In genomic region chr6:54382636-54383035, GRCm38 (mm10) we compare ENCODE assay signal across 25 mouse cellular contexts. TPM values are rescaled to one million over a fixed set of nuclear protein-coding genes. Genes with fewer than 3 reads are reported as not detected.
DNase-seq lines count a peak whose midpoint lies in the region; ATAC-seq lines count a peak whose summit lies in the region.
"Had no signal": no experiment of that assay in that cellular context is flagged by ENCODE, and none has a peak within 500 bp of the region (broad histone marks: within the 10 kb centered on the region; RNA-seq: fewer than 3 reads in every experiment).

No protein-coding gene starts in this region.

- H3K9me3 ChIP-seq in hindbrain, embryonic 10.5 days, result no peaks in the 10 kb centered on the region
- no peaks in the 10 kb centered on the region for H3K9me3 ChIP-seq in hindbrain, embryonic 12.5 days (replicated peaks)
- no peaks in the 10 kb centered on the region for H3K9me3 ChIP-seq in midbrain, embryonic 10.5 days (replicated peaks)
- no peaks in the 10 kb centered on the region for H3K9me3 ChIP-seq in midbrain, embryonic 13.5 days
- no peaks in the 10 kb centered on the region for H3K9me3 ChIP-seq in embryonic facial prominence, embryonic 11.5 days (replicated peaks; ENCODE audit: control insufficient read depth, low read length)
- no peaks in the 10 kb centered on the region for H3K9me3 ChIP-seq in neural tube, embryonic 11.5 days (ENCODE audit: control insufficient read depth, low read length)
- H3K9me3 ChIP-seq: embryonic facial prominence, embryonic 12.5 days; heart, embryonic 13.5 days; limb, embryonic 12.5 days; neural tube, embryonic 13.5 days had no signal

- no peak overlapping the region for H3K4me2 ChIP-seq in hindbrain, embryonic 12.5 days (replicated peaks)
- no peak overlapping the region for H3K4me2 ChIP-seq in midbrain, embryonic 13.5 days (replicated peaks)
- H3K4me2 ChIP-seq in embryonic facial prominence, embryonic 11.5 days (ENCODE audit: low read depth, low read length), result no peak overlapping the region
- no peak overlapping the region for H3K4me2 ChIP-seq in neural tube, embryonic 11.5 days (ENCODE audit: low read depth)
- H3K4me2 ChIP-seq: embryonic facial prominence, embryonic 12.5 days; heart, embryonic 13.5 days; limb, embryonic 12.5 days; lung, embryonic 14.5 days; neural tube, embryonic 13.5 days had no signal

- H3K27ac ChIP-seq in hindbrain, embryonic 10.5 days, result no peak overlapping the region
- no peak overlapping the region for H3K27ac ChIP-seq in hindbrain, embryonic 12.5 days
- no peak overlapping the region for H3K27ac ChIP-seq in midbrain, embryonic 10.5 days (replicated peaks)
- no peak overlapping the region for H3K27ac ChIP-seq in midbrain, embryonic 13.5 days
- no peak overlapping the region for H3K27ac ChIP-seq in embryonic facial prominence, embryonic 11.5 days (replicated peaks; ENCODE audit: low read depth, low read length)
- H3K27ac ChIP-seq in neural tube, embryonic 11.5 days (ENCODE audit: low read depth, low read length), result no peak overlapping the region
- H3K27ac ChIP-seq: embryonic facial prominence, embryonic 12.5 days; heart, embryonic 13.5 days; limb, embryonic 12.5 days; liver, embryonic 14.5 days; neural tube, embryonic 13.5 days had no signal

- no peak overlapping the region for H3K4me3 ChIP-seq in hindbrain, embryonic 10.5 days
- H3K4me3 ChIP-seq in hindbrain, embryonic 12.5 days, result no peak overlapping the region
- H3K4me3 ChIP-seq in midbrain, embryonic 10.5 days, result no peak overlapping the region
- H3K4me3 ChIP-seq in midbrain, embryonic 13.5 days (replicated peaks), result no peak overlapping the region
- no peak overlapping the region for H3K4me3 ChIP-seq in embryonic facial prominence, embryonic 11.5 days (ENCODE audit: low read depth, low read length)
- no peak overlapping the region for H3K4me3 ChIP-seq in neural tube, embryonic 11.5 days (ENCODE audit: low read depth, low read length)
- H3K4me3 ChIP-seq: embryonic facial prominence, embryonic 12.5 days; erythroblast, embryonic 14.5 days; heart, embryonic 13.5 days; limb, embryonic 12.5 days; neural tube, embryonic 13.5 days had no signal

- no peak overlapping the region for H3K9ac ChIP-seq in hindbrain, embryonic 12.5 days
- no peak overlapping the region for H3K9ac ChIP-seq in midbrain, embryonic 13.5 days (replicated peaks)
- H3K9ac ChIP-seq in embryonic facial prominence, embryonic 11.5 days (replicated peaks; ENCODE audit: low read length), result no peak overlapping the region
- no peak overlapping the region for H3K9ac ChIP-seq in neural tube, embryonic 11.5 days (ENCODE audit: low read length)
- H3K9ac ChIP-seq: embryonic facial prominence, embryonic 12.5 days; heart, embryonic 13.5 days; limb, embryonic 12.5 days; liver, embryonic 14.5 days; lung, embryonic 14.5 days; neural tube, embryonic 13.5 days had no signal

- peaks cover 8% of the 10 kb centered on the region for H3K4me1 ChIP-seq in hindbrain, embryonic 10.5 days (replicated peaks)
- H3K4me1 ChIP-seq in hindbrain, embryonic 12.5 days, result peaks cover 4% of the 10 kb centered on the region
- H3K4me1 ChIP-seq in midbrain, embryonic 10.5 days, result peaks cover 3% of the 10 kb centered on the region; the same call in 1 of the 2 replicates
- peaks cover 8% of the 10 kb centered on the region for H3K4me1 ChIP-seq in midbrain, embryonic 13.5 days (replicated peaks)
- H3K4me1 ChIP-seq in embryonic facial prominence, embryonic 11.5 days (ENCODE audit: control insufficient read depth, insufficient read depth, low read length), result no peaks in the 10 kb centered on the region; the same call in 1 of the 2 replicates
- no peaks in the 10 kb centered on the region for H3K4me1 ChIP-seq in neural tube, embryonic 11.5 days (ENCODE audit: control insufficient read depth, insufficient read depth, low read length)

- no peaks in the 10 kb centered on the region for H3K27me3 ChIP-seq in hindbrain, embryonic 10.5 days (ENCODE audit: insufficient read depth, poor library complexity, severe bottlenecking)
- H3K27me3 ChIP-seq in hindbrain, embryonic 12.5 days, result no peaks in the 10 kb centered on the region
- H3K27me3 ChIP-seq in midbrain, embryonic 10.5 days (ENCODE audit: low read depth, poor library complexity, severe bottlenecking), result 0 out of 2 replicates have a peak, but pooled peaks cover 4% of the 10 kb centered on the region
- no peaks in the 10 kb centered on the region for H3K27me3 ChIP-seq in midbrain, embryonic 13.5 days
- no peaks in the 10 kb centered on the region for H3K27me3 ChIP-seq in embryonic facial prominence, embryonic 11.5 days (ENCODE audit: control insufficient read depth, insufficient read depth, low read length)
- H3K27me3 ChIP-seq in neural tube, embryonic 11.5 days (ENCODE audit: control insufficient read depth, insufficient read depth, low read length), result no peaks in the 10 kb centered on the region
- H3K27me3 ChIP-seq: embryonic facial prominence, embryonic 12.5 days; heart, embryonic 13.5 days; limb, embryonic 12.5 days; neural tube, embryonic 13.5 days had no signal

- peak; percentile 55 for DNase-seq in hindbrain, embryonic 10.5 days (ENCODE audit: low spot score)
- peak; percentile 22 for DNase-seq in midbrain, embryonic 10.5 days (ENCODE audit: low spot score)
- peak; percentile 90 for DNase-seq in embryonic facial prominence, embryonic 11.5 days (ENCODE audit: low spot score)
- peak; percentile 13 for DNase-seq in neural tube, embryonic 11.5 days (ENCODE audit: low spot score)
- DNase-seq in kidney, postnatal 25 days, result no peak
- no peak for DNase-seq in cerebellum, postnatal 36 days
- DNase-seq: adrenal gland, postnatal 36 days; cerebellum, adult 11 months; cerebellum, postnatal 14 days; kidney, postnatal 10 days; lung, embryonic 14.5 days; midbrain, embryonic 14.5 days; thymus, adult 18-20 months; thymus, postnatal 4 days had no signal

- 57% methylated on average over 8 of the region's 8 CpGs for WGBS in hindbrain, embryonic 10.5 days
- WGBS in hindbrain, embryonic 12.5 days, result 57% methylated on average over 8 of the region's 8 CpGs
- 71% methylated on average over 8 of the region's 8 CpGs for WGBS in midbrain, embryonic 10.5 days
- 78% methylated on average over 8 of the region's 8 CpGs for WGBS in midbrain, embryonic 13.5 days
- WGBS in embryonic facial prominence, embryonic 11.5 days, result 19% methylated on average over 8 of the region's 8 CpGs
- WGBS in neural tube, embryonic 11.5 days, result 49% methylated on average over 8 of the region's 8 CpGs

- ATAC-seq in hindbrain, embryonic 12.5 days (ENCODE audit: low FRiP score), result no peak
- no peak for ATAC-seq in midbrain, embryonic 13.5 days
- ATAC-seq in embryonic facial prominence, embryonic 11.5 days (replicated peaks; ENCODE audit: insufficient number of reproducible peaks, low FRiP score, low TSS enrichment, low read depth), result no peak
- no peak for ATAC-seq in neural tube, embryonic 11.5 days (ENCODE audit: insufficient read depth, low FRiP score, low TSS enrichment)
- ATAC-seq: forebrain, embryonic 14.5 days; hindbrain, embryonic 16.5 days; intestine, embryonic 16.5 days had no signal

- no peaks in the 10 kb centered on the region for H3K36me3 ChIP-seq in hindbrain, embryonic 10.5 days
- no peaks in the 10 kb centered on the region for H3K36me3 ChIP-seq in hindbrain, embryonic 12.5 days
- no peaks in the 10 kb centered on the region for H3K36me3 ChIP-seq in midbrain, embryonic 10.5 days
- no peaks in the 10 kb centered on the region for H3K36me3 ChIP-seq in midbrain, embryonic 13.5 days
- no peaks in the 10 kb centered on the region for H3K36me3 ChIP-seq in embryonic facial prominence, embryonic 11.5 days (replicated peaks; ENCODE audit: control insufficient read depth, insufficient read depth, low read depth, low read length)
- no peaks in the 10 kb centered on the region for H3K36me3 ChIP-seq in neural tube, embryonic 11.5 days (ENCODE audit: control insufficient read depth, insufficient read depth, low read length)
- H3K36me3 ChIP-seq: embryonic facial prominence, embryonic 12.5 days; heart, embryonic 13.5 days; limb, embryonic 12.5 days; neural tube, embryonic 13.5 days had no signal

RNA-seq across cellular contexts. Expression of gene Wipf3, which starts 46.8 kb away (rescaled TPM):
- 0.77 and 1.2 TPM in 2 replicates for polyA plus RNA-seq in hindbrain, embryonic 10.5 days (2016; fragmentation: Nextera tagmentation; extraction: Ambion mirVana)
- 1.5 and 1.7 TPM in 2 replicates for polyA plus RNA-seq in hindbrain, embryonic 12.5 days (2016; fragmentation: Nextera tagmentation; extraction: Ambion mirVana)
- 0.30 and 0.50 TPM in 2 replicates for polyA plus RNA-seq in midbrain, embryonic 10.5 days (2016; fragmentation: Nextera tagmentation; extraction: Ambion mirVana)
- polyA plus RNA-seq in midbrain, embryonic 13.5 days (2015; fragmentation: Nextera tagmentation; extraction: Ambion mirVana), result 2.8 and 3.0 TPM in 2 replicates
- polyA plus RNA-seq in embryonic facial prominence, embryonic 11.5 days (2014; fragmentation: Nextera tagmentation; extraction: Ambion mirVana), result 0.86 and 0.90 TPM in 2 replicates
- polyA plus RNA-seq in neural tube, embryonic 11.5 days (2014; fragmentation: Nextera tagmentation; extraction: Ambion mirVana), result 0.34 and 0.80 TPM in 2 replicates
- polyA plus RNA-seq: erythroblast, embryonic 14.5 days had no signal

RNA-seq across cellular contexts. Expression of gene Prr15, which starts 57.0 kb away (rescaled TPM):
- 1.1 and 4.0 TPM in 2 replicates for polyA plus RNA-seq in hindbrain, embryonic 10.5 days (2016; fragmentation: Nextera tagmentation; extraction: Ambion mirVana)
- polyA plus RNA-seq in hindbrain, embryonic 12.5 days (2016; fragmentation: Nextera tagmentation; extraction: Ambion mirVana), result 1.0 and 1.7 TPM in 2 replicates
- polyA plus RNA-seq in midbrain, embryonic 10.5 days (2016; fragmentation: Nextera tagmentation; extraction: Ambion mirVana), result 0.96 and 1.1 TPM in 2 replicates
- 1.6 TPM in 2 replicates for polyA plus RNA-seq in midbrain, embryonic 13.5 days (2015; fragmentation: Nextera tagmentation; extraction: Ambion mirVana)
- 2.4 and 2.6 TPM in 2 replicates for polyA plus RNA-seq in embryonic facial prominence, embryonic 11.5 days (2014; fragmentation: Nextera tagmentation; extraction: Ambion mirVana)
- 0.78 and 0.88 TPM in 2 replicates for polyA plus RNA-seq in neural tube, embryonic 11.5 days (2014; fragmentation: Nextera tagmentation; extraction: Ambion mirVana)
- polyA plus RNA-seq: erythroblast, embryonic 14.5 days had no signal

Comparison
In these comparisons a context has a peak if more than half of its experiments do, and no peak if none do; other contexts are left out.
1. DNase-seq: peak in hindbrain, embryonic 10.5 days (single experiment), midbrain, embryonic 10.5 days (single experiment), embryonic facial prominence, embryonic 11.5 days (single experiment) and neural tube, embryonic 11.5 days (single experiment); none in kidney, postnatal 25 days (0 of 2) and cerebellum, postnatal 36 days (0 of 2).